In genomic region chr13:113596821-113597541, GRCm38 (mm10) we compare ENCODE assay signal across 11 mouse cellular contexts. TPM values are rescaled to one million over a fixed set of nuclear protein-coding genes. Genes with fewer than 3 reads are reported as not detected.
DNase-seq lines count a peak whose midpoint lies in the region; ATAC-seq lines count a peak whose summit lies in the region.
"Had no signal": no experiment of that assay in that cellular context is flagged by ENCODE, and none has a peak within 500 bp of the region (broad histone marks: within the 10 kb centered on the region; RNA-seq: fewer than 3 reads in every experiment).

No protein-coding gene starts in this region.

- 0 out of 2 replicates have a peak, but pooled peaks have one; percentile 9 for ATAC-seq in hindbrain, embryonic 14.5 days (ENCODE audit: low FRiP score)
- 0 out of 2 replicates have a peak, but pooled peaks have one; percentile 19 for ATAC-seq in stomach, embryonic 14.5 days (ENCODE audit: insufficient number of reproducible peaks, insufficient read depth, low FRiP score, low read depth)
- no peak for ATAC-seq in megakaryocyte, adult 5-6 weeks (ENCODE audit: poor library complexity, severe bottlenecking)

- H3K27me3 ChIP-seq in hindbrain, embryonic 14.5 days (ENCODE audit: control insufficient read depth, insufficient read depth, low read length): no peaks in the 10 kb centered on the region
- no peaks in the 10 kb centered on the region for H3K27me3 ChIP-seq in hindbrain, embryonic 10.5 days (ENCODE audit: insufficient read depth, poor library complexity, severe bottlenecking)
- H3K27me3 ChIP-seq in stomach, embryonic 14.5 days (ENCODE audit: control insufficient read depth, insufficient read depth, low read length): no peaks in the 10 kb centered on the region
- H3K27me3 ChIP-seq: CH12.LX had no signal

- DNase-seq in hindbrain, embryonic 14.5 days (ENCODE audit: low spot score): no peak
- no peak for DNase-seq in hindbrain, embryonic 10.5 days (ENCODE audit: low spot score)
- DNase-seq in lung, postnatal 25 days (ENCODE audit: low spot score): peak; percentile 60
- DNase-seq in lung, postnatal 10 days: no peak
- peak; percentile 61 to 78 for DNase-seq in cerebellum, postnatal 10 days
- DNase-seq in right cerebral cortex, adult 18-20 months: no peak
- DNase-seq: thymus, adult 18-20 months had no signal

- H3K9me3 ChIP-seq in hindbrain, embryonic 14.5 days (ENCODE audit: control insufficient read depth, low read length): no peaks in the 10 kb centered on the region
- no peaks in the 10 kb centered on the region for H3K9me3 ChIP-seq in hindbrain, embryonic 10.5 days
- no peaks in the 10 kb centered on the region for H3K9me3 ChIP-seq in stomach, embryonic 14.5 days (ENCODE audit: control insufficient read depth, low read depth, low read length)
- H3K9me3 ChIP-seq: forebrain, embryonic 10.5 days had no signal

- 73% methylated on average over 13 of the region's 13 CpGs for WGBS in hindbrain, embryonic 14.5 days
- 85% methylated on average over 13 of the region's 13 CpGs for WGBS in hindbrain, embryonic 10.5 days
- 41% methylated on average over 13 of the region's 13 CpGs for WGBS in stomach, embryonic 14.5 days

- H3K4me1 ChIP-seq in hindbrain, embryonic 14.5 days (replicated peaks; ENCODE audit: control insufficient read depth, insufficient read depth, low read length): peaks cover 32% of the 10 kb centered on the region
- H3K4me1 ChIP-seq in hindbrain, embryonic 10.5 days (replicated peaks): peaks cover 35% of the 10 kb centered on the region
- peaks cover 36% of the 10 kb centered on the region for H3K4me1 ChIP-seq in stomach, embryonic 14.5 days (ENCODE audit: control insufficient read depth, insufficient read depth, low read length)

- H3K4me3 ChIP-seq in hindbrain, embryonic 14.5 days (replicated peaks; ENCODE audit: low read length): no peak overlapping the region
- H3K4me3 ChIP-seq in hindbrain, embryonic 10.5 days: no peak overlapping the region
- no peak overlapping the region for H3K4me3 ChIP-seq in stomach, embryonic 14.5 days (ENCODE audit: low read depth, low read length)
- H3K4me3 ChIP-seq: forebrain, embryonic 10.5 days had no signal

- no peak overlapping the region for H3K4me2 ChIP-seq in hindbrain, embryonic 14.5 days (replicated peaks)
- no peak overlapping the region for H3K4me2 ChIP-seq in stomach, embryonic 14.5 days (replicated peaks; ENCODE audit: low read depth, low read length)

- no peak overlapping the region for H3K27ac ChIP-seq in hindbrain, embryonic 14.5 days
- H3K27ac ChIP-seq in hindbrain, embryonic 10.5 days: no peak overlapping the region
- no peak overlapping the region for H3K27ac ChIP-seq in stomach, embryonic 14.5 days (ENCODE audit: low read length)
- H3K27ac ChIP-seq: forebrain, embryonic 10.5 days had no signal

- peaks cover 11% of the 10 kb centered on the region for H3K36me3 ChIP-seq in hindbrain, embryonic 14.5 days (replicated peaks; ENCODE audit: control insufficient read depth, insufficient read depth)
- peaks cover 43% of the 10 kb centered on the region for H3K36me3 ChIP-seq in hindbrain, embryonic 10.5 days
- H3K36me3 ChIP-seq in stomach, embryonic 14.5 days (ENCODE audit: control insufficient read depth, insufficient read depth, low read length): no peaks in the 10 kb centered on the region; the same call in 1 of the 2 replicates

- no peak overlapping the region for H3K9ac ChIP-seq in hindbrain, embryonic 14.5 days
- no peak overlapping the region for H3K9ac ChIP-seq in stomach, embryonic 14.5 days (replicated peaks; ENCODE audit: low read depth, low read length)

RNA-seq across cellular contexts. Expression of gene Snx18, which starts 21.4 kb away (rescaled TPM):
- 15.8 and 16.2 TPM in 2 replicates for polyA plus RNA-seq in hindbrain, embryonic 14.5 days (2014; fragmentation: Nextera tagmentation; extraction: Ambion mirVana)
- polyA plus RNA-seq in hindbrain, embryonic 10.5 days (2016; fragmentation: Nextera tagmentation; extraction: Ambion mirVana): 18.1 and 18.4 TPM in 2 replicates
- polyA plus RNA-seq in stomach, embryonic 14.5 days (2014; fragmentation: Nextera tagmentation; extraction: Ambion mirVana): 28.1 and 30.2 TPM in 2 replicates
- 61.3 and 66.5 TPM in 2 replicates for total RNA-seq in megakaryocyte, adult 5-6 weeks (2015)
- total RNA-seq in megakaryocyte, adult 5-6 weeks (2017): 64.9 and 75.6 TPM in 2 replicates

Comparison
In these comparisons a context has a peak if more than half of its experiments do, and no peak if none do; other contexts are left out.
1. DNase-seq: peak in lung, postnatal 25 days (single experiment) and cerebellum, postnatal 10 days (2 of 2); none in hindbrain, embryonic 14.5 days (single experiment), hindbrain, embryonic 10.5 days (single experiment), lung, postnatal 10 days (single experiment) and right cerebral cortex, adult 18-20 months (single experiment).